Mouse (Mus musculus): Measurements from ENCODE around the gene Gimap3.
A peak's percentile ranks its signal among the peaks of the same experiment; 100 is the strongest.

Gimap3 gene

GRCm38 (mm10) chr6:48770696-48771095 is at the start of gene Gimap3:
Gimap3 (minus strand) TSS chr6:48770851.
- DNase-seq (ENCODE audit: low spot score) = no peak

GRCm38 (mm10) chr6:48817815-48818214 is 47.2 kb upstream of the Gimap3 start:
- DNase-seq (ENCODE audit: low spot score) = peak; percentile 47

DNA sequence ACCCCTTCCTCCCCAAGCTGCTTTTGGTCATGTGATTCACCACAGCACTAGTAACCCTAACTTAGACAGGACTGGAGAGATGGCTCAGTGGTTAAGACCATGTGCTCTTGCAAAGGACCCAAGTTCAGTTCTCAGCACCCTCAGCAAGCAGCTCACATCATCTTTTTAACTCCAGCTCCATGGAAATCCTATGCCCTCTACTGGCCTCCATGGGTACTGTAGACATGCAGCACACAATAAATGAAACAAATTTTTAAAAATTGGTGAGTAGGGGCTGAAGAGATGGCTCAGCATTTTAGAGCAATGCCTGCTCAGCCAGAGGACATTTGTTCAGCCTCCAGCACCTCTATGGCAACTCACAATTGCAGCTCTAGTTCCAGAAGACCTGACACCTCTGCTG is 44.4 kb upstream of the Gimap3 start:
- DNase-seq (ENCODE audit: low spot score) = no peak

- DNase-seq (ENCODE audit: low spot score) = no peak
Observed at GRCm38 (mm10) chr6:48809494-48810219, 39.0 kb upstream of the Gimap3 start.

DNA sequence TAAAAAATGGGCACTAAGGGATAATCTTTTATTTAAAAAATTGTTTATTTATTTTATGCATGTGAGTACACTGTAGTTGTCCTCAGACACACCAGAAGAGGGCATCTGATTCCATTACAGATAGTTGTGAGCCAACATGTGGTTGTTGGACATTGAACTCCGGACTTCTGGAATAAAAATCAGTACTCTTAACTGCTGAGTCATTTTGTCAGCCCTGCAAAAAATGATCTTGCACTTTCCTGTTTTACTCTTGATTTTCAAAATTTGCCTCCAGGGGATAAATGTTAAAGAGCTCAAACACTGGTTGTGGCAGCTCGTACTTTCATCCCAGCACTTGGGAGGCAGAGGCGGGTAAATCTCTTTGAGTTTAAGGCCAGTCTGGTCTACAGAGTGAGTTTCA is 36.1 kb upstream of the Gimap3 start:
- DNase-seq (ENCODE audit: low spot score) = no peak

DNA sequence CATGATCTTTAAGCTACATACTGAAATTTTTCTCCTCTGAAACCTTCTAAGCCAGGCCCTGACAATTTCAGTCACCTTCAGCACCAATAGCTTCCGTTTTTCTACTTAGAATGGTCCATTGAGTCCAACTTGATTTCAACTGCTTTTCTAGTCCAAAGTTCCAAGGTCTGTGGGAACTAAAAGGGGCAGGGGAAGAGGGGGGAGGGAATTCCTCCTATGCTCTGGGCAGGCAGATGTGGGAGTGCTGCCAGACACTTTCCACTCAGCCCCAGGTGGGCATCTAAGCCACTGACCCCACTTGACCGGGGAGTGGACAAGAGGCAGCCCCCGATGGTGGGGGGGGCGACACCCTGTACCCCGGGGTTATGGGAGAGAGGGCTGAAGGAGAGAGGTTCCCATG is 33.7 kb upstream of the Gimap3 start:
- DNase-seq (ENCODE audit: low spot score) = no peak

DNA sequence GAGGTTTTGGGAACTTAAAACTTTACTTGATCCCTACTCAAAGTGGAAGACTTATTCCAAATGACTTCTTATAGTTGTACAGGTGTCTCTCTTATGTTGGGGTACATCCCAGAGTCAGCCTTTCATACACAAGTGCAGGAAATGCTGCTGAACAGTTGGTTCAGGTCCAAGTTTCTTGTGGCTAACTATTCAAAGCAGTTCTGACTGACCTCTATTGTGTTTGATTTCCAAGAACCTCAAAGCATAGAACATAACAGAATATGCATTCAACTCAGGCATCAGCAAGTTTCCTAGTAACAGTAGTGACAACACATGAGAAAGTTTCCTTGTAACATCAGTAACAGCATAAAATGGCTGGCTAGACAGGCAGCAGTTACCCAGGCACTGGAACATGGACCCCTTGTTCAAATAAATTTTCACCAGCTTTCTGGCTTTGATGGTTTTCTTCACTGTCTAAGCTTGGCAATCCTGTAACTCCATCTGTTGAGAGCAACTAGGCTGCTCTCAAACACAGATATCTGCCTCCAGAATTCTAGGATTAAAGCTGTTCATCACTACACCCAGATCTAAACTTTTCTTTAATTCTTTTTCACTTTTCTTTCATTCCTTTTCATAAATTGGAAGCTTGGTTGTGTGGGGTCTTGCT is 32.9 kb upstream of the Gimap3 start:
- no peak for DNase-seq (ENCODE audit: low spot score)

DNA sequence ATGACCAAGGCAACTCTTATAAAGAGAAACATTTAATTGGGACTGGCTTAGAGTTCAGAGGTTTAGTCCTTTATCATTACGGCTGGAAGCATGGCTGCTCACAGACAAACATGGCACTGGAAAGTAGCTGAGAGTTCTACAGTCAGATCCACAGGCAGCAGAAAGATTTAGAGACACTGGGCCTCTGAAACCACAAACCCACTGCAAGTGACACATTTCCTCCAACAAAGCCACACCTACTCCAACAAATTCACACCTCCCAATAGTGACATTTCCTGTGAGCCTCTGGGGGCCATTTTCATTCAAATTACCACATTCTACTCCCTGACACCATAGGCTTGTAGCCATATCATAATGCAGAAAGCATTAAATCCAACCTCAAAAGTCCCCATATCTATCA is 31.2 kb upstream of the Gimap3 start:
- DNase-seq (ENCODE audit: low spot score) = no peak

DNA sequence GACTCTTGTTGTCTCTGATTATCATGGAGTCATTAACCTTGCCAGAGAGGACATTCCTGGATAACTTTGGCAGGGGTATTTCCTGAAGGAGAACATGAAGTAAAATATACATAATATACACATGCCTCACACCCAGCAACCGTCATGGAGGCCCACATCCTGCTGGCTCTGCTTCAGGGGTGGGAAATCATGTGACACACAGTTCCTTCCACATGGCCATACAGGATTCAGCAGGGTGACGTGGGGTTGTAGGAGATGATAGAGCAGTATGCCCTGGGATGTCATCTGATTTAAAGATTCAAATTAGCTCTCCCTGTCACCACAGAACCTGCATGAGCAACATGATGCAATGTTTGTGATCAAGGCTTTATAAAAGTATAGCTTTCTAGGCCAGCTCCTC is 17.2 kb upstream of the Gimap3 start:
- DNase-seq (ENCODE audit: low spot score) = no peak

GRCm38 (mm10) chr6:48785601-48786000 is 14.9 kb upstream of the Gimap3 start:
- no peak for DNase-seq (ENCODE audit: low spot score)

DNA sequence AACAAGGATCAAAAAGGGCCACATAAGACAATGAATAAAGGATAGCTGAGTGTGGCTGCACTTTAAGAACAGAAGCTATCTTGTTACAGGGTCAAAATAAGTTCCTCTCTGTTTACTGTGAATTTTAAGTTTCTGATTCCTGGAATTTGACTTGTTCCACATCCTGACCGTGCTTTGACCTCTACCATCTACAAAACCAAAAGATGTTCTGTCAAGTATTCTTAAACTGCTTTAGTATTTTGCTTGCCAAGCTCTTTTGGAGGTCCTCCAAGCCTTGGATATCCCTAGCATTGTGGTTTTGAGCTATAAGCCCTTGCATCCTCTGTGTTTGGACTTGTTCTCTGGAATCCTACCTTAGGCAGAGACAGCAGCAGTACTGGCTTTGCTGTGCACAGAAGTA is 14.5 kb upstream of the Gimap3 start:
- DNase-seq (ENCODE audit: low spot score) = no peak

GRCm38 (mm10) chr6:48784406-48784805 is 13.8 kb upstream of the Gimap3 start:
- DNase-seq (ENCODE audit: low spot score) = no peak

DNA sequence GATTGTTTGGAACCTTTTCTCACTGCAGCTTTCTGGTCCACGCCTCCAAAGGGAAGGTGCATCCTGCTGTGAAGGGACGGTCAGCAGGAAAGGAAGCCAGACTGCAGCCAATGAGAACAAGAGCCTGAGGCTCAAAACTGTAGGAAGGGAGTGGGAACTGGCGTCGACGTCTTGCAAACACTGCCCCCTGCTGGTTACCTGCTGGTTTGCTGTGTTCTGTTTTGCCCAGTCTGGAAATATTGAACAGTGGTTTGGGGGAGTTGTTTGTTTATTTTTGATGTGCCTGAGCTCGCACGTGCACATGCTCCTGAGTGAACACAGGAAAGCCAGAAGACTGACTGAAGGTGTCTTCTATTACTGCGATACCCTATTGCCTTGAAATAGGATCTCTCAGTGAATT is 1.4 kb upstream of the Gimap3 start:
- DNase-seq (ENCODE audit: low spot score) = peak; percentile 68

- no peak for DNase-seq (ENCODE audit: low spot score)
Observed at GRCm38 (mm10) chr6:48768933-48769332, 1.7 kb downstream of the Gimap3 start.

DNA sequence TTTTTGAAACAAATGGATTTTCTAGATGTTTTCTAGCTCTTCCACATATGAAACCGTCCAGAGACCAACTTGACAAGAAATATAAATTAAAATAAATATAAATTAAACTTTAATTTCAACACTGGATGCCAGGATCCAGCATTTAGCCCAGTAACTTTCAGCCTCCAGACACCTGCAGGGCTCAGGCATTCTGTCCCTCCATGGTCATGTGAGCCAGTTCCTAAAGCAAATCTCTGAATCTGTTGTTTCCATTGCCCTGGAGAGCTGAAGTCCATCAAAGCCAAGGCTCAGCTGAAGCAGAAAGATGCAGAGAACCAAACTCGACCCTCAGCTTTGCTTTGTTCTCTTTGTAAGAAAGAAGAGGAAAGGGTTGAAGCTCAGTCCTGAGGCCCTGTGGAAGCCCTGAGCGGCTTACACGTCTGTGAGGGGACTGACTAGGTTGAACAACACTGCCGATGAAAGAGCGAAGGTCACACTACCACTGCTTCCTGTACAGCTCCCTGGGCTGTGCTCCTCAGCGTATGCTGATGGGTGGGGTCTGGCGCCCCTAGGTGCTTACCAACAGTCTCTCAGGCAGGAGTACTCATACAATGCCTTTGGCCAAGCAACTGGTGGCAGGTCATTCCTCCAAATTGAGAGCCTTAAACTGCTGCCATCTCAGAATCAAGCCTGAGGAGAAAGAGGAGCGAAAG is 2.3 kb downstream of the Gimap3 start:
- DNase-seq (ENCODE audit: low spot score) = no peak

DNA sequence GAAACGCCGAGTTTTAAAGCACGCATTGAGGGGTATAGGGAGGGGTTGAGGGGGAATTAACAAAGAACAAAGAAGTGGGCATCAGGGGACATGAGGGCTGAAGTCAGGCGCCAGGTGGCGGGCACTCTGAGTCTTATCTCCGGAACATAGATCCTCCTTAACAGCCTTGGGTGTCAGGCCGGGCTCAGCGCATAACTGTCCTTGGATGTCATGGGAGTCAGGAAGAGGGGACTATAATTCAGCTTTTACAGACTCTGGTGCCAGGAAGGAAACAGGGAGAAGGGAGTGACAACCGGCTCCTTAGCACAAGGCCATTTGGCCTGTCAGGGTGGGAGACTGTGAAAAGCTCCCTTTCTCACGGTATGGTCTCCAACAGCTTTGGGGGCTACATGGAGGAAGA is 6.2 kb downstream of the Gimap3 start:
- DNase-seq (ENCODE audit: low spot score) = no peak

GRCm38 (mm10) chr6:48763567-48764270 is 6.9 kb downstream of the Gimap3 start:
- no peak for DNase-seq (ENCODE audit: low spot score)

- no peak for DNase-seq (ENCODE audit: low spot score)
Observed at GRCm38 (mm10) chr6:48747091-48747966, 23.3 kb downstream of the Gimap3 start.

- DNase-seq (ENCODE audit: low spot score) = no peak
Observed at GRCm38 (mm10) chr6:48745959-48746889, 24.4 kb downstream of the Gimap3 start, which contains the start of gene Gimap5. Gimap5 (plus strand) TSS chr6:48746197.

DNA sequence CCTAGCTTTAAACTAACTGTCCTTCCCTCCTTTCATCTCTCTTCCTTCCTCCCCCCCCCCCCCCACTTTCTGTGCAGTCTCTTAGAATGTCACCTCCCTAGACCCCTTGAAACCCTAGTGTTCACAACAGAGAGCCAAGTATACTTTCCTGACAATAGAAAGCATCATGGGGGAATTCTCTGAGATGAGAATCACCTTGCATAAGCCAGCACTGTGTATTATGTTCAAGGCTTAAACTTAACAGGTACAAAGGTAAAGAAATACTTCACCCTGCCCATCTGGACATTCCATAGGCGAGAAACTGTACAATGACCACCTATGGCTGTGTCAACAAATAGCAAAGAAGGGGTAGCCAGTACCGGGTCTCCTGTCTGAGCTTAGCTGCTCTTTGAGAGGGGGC is 25.2 kb downstream of the Gimap3 start:
- no peak for DNase-seq (ENCODE audit: low spot score)
